Mouse (Mus musculus): ENCODE data around the gene Gm2001.
"Not testable (repeated sequence)": the region's sequence is repeated elsewhere in the genome, so short reads cannot be mapped to it uniquely, and the experiment has no call there.

Gene Gm2001

GRCm38 (mm10) chr12:87842239-87842638 lies at the start of gene Gm2001:
TSS of gene Gm2001 (minus strand) at chr12:87842339.
- not testable (repeated sequence) for DNase-seq (ENCODE audit: low spot score in 2 of 2)

DNA sequence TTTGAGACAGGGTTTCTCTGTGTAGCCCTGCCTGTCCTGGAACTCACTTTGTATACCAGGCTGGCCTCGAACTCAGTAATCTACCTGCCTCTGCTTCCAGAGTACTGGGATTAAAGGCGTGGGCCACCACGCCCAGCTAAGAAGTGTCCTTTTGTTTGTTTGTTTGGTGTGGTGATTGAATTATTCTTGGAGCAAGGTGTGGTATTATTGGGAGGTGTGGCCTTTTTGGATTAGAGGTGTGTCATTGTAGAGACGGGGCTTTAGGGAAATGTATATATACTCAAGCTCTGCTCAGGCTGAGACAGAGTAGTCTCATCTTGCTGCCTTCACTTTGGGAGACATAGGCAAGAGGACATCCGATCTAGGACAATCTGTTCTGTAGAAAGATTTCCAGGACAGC lies 31.6 kb upstream of the Gm2001 start, which contains the start of gene Gm2016:
Gene Gm2016 (plus strand): TSS at position 301 of the 400 bp plus-strand sequence.
- DNase-seq (ENCODE audit: low spot score in 2 of 2) = not testable (repeated sequence)

DNA sequence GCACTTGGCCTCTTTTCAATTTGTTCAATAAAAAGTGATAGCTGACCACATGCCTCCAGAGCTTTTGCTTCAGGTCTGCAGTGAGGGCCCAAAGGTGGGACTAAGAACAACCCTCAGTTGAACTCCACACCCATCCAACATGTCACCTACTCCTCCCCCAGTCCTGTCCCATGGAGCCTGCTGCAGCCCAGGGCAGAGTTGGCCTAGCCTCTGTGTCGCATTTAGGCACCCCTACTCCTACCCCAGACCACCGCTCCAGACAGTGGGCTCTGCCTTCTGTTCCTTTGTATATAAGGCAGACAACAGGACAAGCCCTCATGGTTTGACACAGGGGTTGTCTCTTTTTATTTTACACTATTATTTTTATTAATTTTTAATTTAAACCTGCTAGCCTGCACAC lies 21.9 kb upstream of the Gm2001 start:
- DNase-seq (ENCODE audit: low spot score in 2 of 2) = not testable (repeated sequence)

DNA sequence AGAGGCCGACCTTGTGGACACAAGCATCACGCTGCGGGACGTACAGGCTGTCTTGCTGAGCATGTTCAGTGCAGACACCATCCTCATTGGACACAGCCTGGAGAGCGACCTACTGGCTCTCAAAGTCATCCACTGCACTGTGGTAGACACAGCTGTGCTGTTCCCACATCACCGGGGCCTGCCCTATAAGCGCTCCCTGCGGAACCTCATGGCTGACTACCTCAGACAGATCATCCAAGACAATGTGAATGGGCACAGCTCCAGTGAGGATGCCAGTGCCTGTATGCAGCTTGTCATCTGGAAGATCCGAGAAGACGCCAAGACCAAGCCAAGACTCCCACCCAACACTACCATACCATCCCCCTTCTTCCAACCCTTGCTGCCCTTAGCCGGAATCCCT lies 21.5 kb upstream of the Gm2001 start:
- not testable (repeated sequence) for DNase-seq (ENCODE audit: low spot score in 2 of 2)

- DNase-seq (ENCODE audit: low spot score in 2 of 2) = not testable (repeated sequence)
These were observed 19.9 kb upstream of the Gm2001 start for GRCm38 (mm10) chr12:87861740-87862692.

DNA sequence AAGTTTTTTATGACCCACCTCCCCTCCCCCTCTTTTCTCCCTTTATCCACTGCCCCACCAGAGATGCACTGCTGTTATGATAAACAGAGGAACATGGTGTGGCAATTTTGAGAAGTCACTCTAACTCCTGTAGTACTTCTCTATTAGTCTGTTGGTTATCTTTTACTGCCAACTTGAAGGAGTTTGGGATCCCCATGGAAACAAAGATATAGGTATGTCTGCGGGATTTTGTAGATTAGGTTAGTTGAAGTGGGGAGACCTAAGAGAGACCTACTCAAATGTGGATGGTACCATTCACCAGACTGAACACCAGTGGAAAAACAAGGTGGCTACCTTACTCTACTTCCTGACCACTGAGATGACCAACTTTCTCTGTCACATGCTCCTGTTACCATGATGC lies 13.9 kb upstream of the Gm2001 start:
- DNase-seq (ENCODE audit: low spot score in 2 of 2) = not testable (repeated sequence)

GRCm38 (mm10) chr12:87850657-87851056 lies 8.5 kb upstream of the Gm2001 start:
- DNase-seq (ENCODE audit: low spot score in 2 of 2) = not testable (repeated sequence)

DNA sequence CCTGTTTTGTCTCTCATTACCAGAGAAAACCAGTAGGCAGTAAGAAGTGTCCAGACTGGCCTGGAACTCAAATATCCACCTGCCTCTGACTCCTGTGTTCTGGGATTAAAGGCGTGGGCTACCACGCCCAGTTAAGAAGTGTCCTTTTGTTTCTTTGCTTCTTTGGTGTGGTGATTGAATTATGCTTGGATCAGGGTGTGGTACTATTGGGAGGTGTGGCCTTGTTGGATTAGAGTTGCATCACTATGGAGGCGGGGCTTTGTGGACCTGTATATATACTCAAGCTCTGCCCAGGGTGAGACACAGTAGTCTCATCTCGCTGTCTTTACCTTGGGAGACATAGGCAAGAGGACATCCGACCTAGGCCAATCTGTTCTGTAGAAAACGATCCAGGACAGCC lies 25.9 kb downstream of the Gm2001 start, which contains the start of gene BB287469:
Gene BB287469 (plus strand): TSS at position 301 of the 400 bp plus-strand sequence.
- not testable (repeated sequence) for DNase-seq (ENCODE audit: low spot score in 2 of 2)

- not testable (repeated sequence) for DNase-seq (ENCODE audit: low spot score in 2 of 2)
These were observed 44.2 kb downstream of the Gm2001 start for GRCm38 (mm10) chr12:87797971-87798370.

GRCm38 (mm10) chr12:87795212-87795611 lies 46.9 kb downstream of the Gm2001 start, which contains the start of gene Gm21936:
TSS of gene Gm21936 (plus strand) at chr12:87795512.
- not testable (repeated sequence) for DNase-seq (ENCODE audit: low spot score in 2 of 2)

All from urinary bladder, adult 18-20 months (tissue).